Mouse (Mus musculus) erythroblast, embryonic 14.5 days (primary cell): Measurements from ENCODE around the gene C2cd3.

Experiments used
- GATA1 ChIP-seq: IDR thresholded peaks from 2 replicates; pipeline ENCODE4 v1.6.1; 2012; ENCODE audit warnings: low read length, inconsistent platforms, mixed read lengths
- TAL1 ChIP-seq: IDR thresholded peaks from 3 replicates; pipeline ENCODE4 v1.6.1; 2012; ENCODE audit warnings: low read length, inconsistent platforms, mixed read lengths

DNA sequence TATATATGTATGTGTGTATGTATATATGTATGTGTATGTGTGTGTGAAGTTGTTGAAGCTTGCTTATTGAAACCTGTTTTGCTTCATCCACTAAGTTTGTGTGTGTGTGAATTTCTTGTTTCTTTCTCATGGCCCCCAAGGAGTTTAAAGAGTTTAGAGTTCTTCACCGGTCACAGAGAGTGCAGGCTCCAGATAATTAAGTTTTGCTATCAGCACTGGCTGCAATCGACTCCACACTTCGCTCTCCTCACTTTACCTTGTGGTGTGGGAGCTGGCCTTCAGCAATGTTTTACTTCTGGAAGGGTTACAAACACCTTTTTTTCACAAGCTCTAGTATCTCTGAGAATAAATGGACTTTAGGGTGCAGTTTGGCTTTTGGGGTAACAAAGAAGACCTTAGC is 40.8 kb upstream of the C2cd3 start:
- TF ChIP-seq TAL1 (no peak), GATA1 (no peak)
